Mouse (Mus musculus) urinary bladder, postnatal 36 days (tissue): Measurements from ENCODE around the gene Ces1e.

ENCODE experiments used
- DNase-seq, 2 experiments: peaks; one replicate each; pipeline ENCODE4 v3.0.0; 2022; ENCODE audit warnings: low spot score in 2 of 2, mixed read lengths in 1 of 2

Gene Ces1e

DNA sequence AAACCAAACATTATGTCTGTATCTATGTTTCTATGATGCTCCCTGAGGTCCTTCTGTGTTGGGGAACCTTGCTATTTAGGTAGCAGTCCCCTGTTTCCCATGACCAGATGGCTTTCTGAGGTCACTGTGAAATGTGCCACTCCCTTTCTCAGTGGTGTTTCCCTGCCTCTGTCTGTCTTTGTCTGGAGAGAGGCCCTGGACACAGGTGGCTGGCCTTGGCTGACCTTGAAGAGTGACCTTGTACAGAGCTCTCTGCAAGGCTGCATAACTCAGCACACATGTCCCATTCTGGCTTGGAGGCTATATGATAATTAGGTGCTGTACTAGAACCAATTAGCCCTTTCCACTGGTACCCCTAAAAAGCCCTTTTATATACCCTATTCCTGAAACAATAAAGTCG, 52.8 kb downstream of the Ces1e start:
- DNase-seq: no peak

DNA sequence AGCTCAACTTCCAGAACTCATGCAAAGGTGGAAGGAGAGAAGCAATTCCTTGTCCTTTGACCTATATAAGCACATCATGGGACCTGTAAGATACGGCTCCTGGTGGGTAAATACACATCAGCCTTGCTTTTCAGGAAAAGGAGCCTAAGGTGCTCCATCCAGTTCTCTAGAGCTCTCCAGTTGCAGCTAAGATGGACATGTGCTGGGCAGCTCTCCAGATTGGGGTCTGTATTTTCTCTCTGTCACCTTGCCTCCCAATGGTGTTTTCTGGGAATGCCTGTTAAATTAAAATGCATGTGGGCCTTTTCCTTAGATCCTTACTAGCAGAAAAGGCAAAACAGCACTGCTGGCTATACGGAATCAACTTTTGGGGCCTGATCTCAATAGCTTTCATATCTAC, 54.9 kb downstream of the Ces1e start:
- DNase-seq: no peak

DNA sequence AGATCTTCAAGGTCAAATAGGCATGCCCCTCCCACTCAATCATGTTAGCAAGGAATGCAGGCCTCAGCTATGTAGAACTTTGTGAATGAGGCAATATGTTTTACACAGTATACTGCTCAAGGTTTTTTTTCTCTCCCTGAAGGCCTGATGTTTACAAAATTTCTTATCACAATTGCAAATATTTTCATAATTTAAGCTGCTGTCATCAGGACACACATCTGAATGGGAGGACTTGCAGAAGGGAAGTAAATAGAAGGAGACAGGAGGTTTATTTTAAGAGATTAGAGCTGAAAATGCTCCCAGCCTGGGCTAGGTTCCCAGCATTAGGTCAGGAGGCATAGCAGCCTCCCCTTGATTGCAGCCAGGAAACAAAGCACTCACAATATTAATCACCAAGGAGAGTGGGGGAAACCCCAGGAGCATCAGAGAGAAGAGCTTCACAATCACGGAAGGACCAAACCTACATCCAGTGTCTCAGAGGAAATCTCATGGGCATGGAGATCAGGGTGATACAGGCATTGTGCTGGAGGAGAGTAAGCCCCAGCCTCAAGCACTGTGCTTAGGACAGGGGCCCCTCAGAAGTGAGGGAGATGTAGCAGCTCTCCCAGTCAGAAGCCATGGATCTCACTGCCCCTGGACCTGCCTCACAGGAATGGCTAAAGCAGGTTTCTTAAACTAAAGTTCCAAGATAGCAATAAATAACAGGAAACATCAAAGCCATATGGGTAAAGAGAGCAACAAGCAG, 57.4 kb downstream of the Ces1e start:
- DNase-seq: peak; percentile 20 to 48

DNA sequence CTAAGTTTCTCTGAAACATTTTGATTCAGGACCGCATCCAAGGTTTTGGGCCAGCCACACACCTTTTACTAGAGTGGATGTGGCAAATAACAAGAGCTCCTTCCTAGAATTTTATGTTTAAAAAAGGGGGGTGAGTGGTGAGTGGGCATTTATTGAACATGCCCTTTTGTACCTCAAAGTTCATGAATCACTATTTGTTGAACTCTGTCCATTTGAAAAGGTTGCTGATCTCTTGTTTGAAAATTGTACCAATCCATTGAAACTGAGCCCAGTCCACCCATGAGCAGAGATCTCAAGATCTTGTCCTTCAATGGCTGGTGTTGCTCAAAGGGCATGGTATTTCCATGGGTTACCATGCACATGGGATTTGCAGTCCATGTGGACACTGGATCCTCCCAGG, 66.1 kb downstream of the Ces1e start:
- no peak for DNase-seq

DNA sequence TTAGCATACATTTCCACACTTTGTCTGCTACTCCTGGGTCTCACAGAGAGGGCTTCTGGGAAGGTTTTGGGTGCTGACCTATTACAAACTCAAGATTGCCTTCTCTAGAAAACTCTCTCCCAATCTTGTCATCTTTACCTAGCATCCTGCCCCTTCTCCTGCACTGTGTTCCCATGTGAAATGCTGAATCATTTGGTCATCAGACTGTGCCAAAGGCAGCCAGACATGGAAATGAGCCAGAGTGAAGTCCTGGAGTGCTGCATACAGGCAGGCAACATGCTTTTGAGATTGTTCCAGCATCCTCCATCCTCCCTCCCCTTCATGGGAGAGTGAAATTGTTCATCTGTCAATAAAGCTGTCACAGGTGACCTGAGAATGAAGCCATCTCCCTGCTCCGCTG, 78.0 kb downstream of the Ces1e start:
- DNase-seq: no peak
